Mouse (Mus musculus): ENCODE measurements around the gene Patl1. TPM values are rescaled to one million over a fixed set of nuclear protein-coding genes. Genes with fewer than 3 reads are reported as not detected.
"Not testable (repeated sequence)": the region's sequence is repeated elsewhere in the genome, so short reads cannot be mapped to it uniquely, and the experiment has no call there.

Patl1 gene
- polyA plus RNA-seq, 1 experiment = 42.2 TPM

DNA sequence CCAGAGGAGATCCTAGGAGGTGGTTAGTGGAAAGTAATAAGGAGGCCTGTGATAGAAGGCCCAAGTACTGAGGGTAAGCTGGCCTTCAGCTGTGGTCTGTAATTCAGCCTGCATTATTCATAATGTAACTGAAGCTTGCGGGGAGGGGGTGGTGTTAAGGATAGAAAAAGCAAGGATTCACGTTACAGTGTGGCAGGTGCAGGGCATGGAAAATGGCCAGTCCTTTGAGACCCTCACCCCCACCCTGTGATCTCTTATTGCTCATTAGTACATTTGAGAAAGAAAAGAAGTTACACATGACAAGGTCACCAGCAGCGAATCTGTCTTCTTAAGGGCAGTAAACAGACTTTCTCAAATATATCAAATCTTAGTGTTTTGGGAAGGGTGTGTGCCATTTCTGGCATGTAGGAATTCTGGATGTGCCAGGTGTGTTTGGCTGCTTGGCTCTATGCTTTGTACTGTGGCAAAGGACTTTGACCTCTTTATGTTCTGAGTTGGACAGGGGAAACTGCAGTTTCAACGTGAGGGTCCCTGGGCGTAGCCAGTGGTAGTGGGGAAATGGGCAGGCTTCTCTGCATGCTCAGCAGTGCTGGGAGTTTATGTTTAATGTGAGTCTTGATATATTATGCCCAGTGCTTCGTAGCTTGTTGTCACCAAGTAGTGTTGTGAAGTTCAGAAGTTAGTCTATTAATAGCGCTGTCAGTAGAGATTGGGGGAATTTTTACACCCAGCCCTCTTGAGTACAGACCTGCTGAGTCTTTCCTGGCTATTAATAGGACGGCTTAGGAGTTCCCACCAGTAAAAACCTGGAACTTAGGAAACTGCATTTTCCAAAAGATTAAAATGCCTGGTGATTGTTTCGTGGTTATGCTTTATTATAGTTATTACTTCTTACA is 57.2 kb downstream of the Patl1 start:
- Histone ChIP-seq H3K27me3 (ENCODE audit: control insufficient read depth, insufficient read depth, low read length, poor library complexity, severe bottlenecking) (no peaks in the 10 kb centered on the region), H3K36me3 (ENCODE audit: control insufficient read depth, insufficient read depth, low read length, poor library complexity, severe bottlenecking) (peaks cover 26% of the 10 kb centered on the region), H3K4me1 (ENCODE audit: control insufficient read depth, insufficient read depth, low read length) (no peaks in the 10 kb centered on the region), H3K4me3 (ENCODE audit: low read depth, low read length) (no peak overlapping the region), H3K9me3 (replicated peaks; ENCODE audit: control insufficient read depth, insufficient read depth, low read length, poor library complexity, severe bottlenecking) (no peaks in the 10 kb centered on the region), H3K27ac (ENCODE audit: insufficient read depth, low read length) (no peak overlapping the region), H3K9ac (ENCODE audit: low read depth, poor library complexity, severe bottlenecking) (no peak overlapping the region)
- no peak for TF ChIP-seq CTCF (IDR thresholded peaks at IDR 0.05; ENCODE audit: low read depth, low read length)
- no peak for TF ChIP-seq POLR2A (IDR thresholded peaks at IDR 0.05; ENCODE audit: insufficient read depth, low read length)
- no peak for TF ChIP-seq EP300 (IDR thresholded peaks at IDR 0.05; ENCODE audit: insufficient read depth, low read depth, low read length)

DNA sequence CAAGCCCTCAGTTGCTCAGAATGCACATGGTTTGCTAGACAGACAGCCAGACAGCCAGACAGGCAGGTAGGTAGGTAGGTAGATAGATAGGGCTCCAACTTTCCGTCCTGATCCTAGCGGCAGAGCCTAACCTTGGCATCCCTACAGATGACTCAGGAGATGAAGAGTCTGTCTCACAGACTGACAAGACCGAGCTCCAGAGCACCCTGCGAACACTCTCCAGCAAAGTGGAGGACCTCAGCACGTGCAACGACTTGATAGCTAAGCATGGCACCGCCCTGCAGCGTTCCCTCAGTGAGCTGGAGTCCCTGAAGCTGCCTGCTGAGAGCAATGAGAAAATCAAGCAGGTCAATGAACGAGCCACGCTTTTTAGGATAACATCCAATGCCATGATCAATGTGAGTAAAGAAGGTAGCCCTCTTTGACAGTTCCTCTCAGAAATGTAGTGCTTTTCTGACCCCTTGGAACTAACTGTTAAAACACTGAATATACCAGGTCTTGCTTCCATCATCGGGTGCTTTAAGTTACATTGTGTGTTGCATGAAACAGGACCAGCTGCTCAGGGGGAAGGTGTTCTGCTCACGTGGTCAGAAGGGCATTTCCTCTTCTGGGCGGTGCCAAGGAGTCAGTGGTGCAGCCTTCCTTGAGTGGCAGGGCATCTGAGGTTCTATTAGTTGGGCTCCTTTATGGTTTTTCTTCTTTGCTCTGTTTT is 61.5 kb downstream of the Patl1 start:
- Histone ChIP-seq H3K4me1 (ENCODE audit: control insufficient read depth, insufficient read depth, low read length) (no peaks in the 10 kb centered on the region), H3K36me3 (ENCODE audit: control insufficient read depth, insufficient read depth, low read length, poor library complexity, severe bottlenecking) (peaks cover 51% of the 10 kb centered on the region), H3K9ac (ENCODE audit: low read depth, poor library complexity, severe bottlenecking) (no peak overlapping the region), H3K27me3 (ENCODE audit: control insufficient read depth, insufficient read depth, low read length, poor library complexity, severe bottlenecking) (no peaks in the 10 kb centered on the region), H3K27ac (ENCODE audit: insufficient read depth, low read length) (no peak overlapping the region), H3K9me3 (replicated peaks; ENCODE audit: control insufficient read depth, insufficient read depth, low read length, poor library complexity, severe bottlenecking) (no peaks in the 10 kb centered on the region), H3K4me3 (ENCODE audit: low read depth, low read length) (no peak overlapping the region)
- no peak for TF ChIP-seq CTCF (IDR thresholded peaks at IDR 0.05; ENCODE audit: low read depth, low read length)
- no peak for TF ChIP-seq EP300 (IDR thresholded peaks at IDR 0.05; ENCODE audit: insufficient read depth, low read depth, low read length)

DNA sequence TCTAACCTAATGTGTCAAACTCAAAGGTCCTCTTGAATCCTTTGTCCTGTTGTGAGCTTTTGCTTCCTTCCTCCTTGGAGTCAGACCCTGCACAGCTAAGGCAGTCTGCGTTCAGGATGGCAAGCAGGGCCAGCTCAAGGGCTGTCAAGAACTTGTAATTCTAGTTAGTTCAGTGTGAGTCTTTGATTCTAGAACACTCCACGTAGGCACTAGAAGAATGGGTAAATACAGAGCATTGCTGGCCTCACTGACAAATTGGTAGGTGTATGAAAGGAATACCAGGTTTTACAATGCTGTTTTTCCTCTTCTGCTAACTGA is 62.0 kb downstream of the Patl1 start:
- no peaks in the 10 kb centered on the region for H3K27me3 ChIP-seq (ENCODE audit: control insufficient read depth, insufficient read depth, low read length, poor library complexity, severe bottlenecking)
- no peaks in the 10 kb centered on the region for H3K4me1 ChIP-seq (ENCODE audit: control insufficient read depth, insufficient read depth, low read length)
- H3K9ac ChIP-seq (ENCODE audit: low read depth, poor library complexity, severe bottlenecking) = no peak overlapping the region
- H3K4me3 ChIP-seq (ENCODE audit: low read depth, low read length) = no peak overlapping the region
- H3K27ac ChIP-seq (ENCODE audit: insufficient read depth, low read length) = no peak overlapping the region
- TF ChIP-seq CTCF (IDR thresholded peaks at IDR 0.05; ENCODE audit: low read depth, low read length) = no peak
- no peak for TF ChIP-seq POLR2A (IDR thresholded peaks at IDR 0.05; ENCODE audit: insufficient read depth, low read length)
- no peak for TF ChIP-seq EP300 (IDR thresholded peaks at IDR 0.05; ENCODE audit: insufficient read depth, low read depth, low read length)
- H3K36me3 ChIP-seq (ENCODE audit: control insufficient read depth, insufficient read depth, low read length, poor library complexity, severe bottlenecking) = peaks cover 56% of the 10 kb centered on the region
- no peaks in the 10 kb centered on the region for H3K9me3 ChIP-seq (replicated peaks; ENCODE audit: control insufficient read depth, insufficient read depth, low read length, poor library complexity, severe bottlenecking)

DNA sequence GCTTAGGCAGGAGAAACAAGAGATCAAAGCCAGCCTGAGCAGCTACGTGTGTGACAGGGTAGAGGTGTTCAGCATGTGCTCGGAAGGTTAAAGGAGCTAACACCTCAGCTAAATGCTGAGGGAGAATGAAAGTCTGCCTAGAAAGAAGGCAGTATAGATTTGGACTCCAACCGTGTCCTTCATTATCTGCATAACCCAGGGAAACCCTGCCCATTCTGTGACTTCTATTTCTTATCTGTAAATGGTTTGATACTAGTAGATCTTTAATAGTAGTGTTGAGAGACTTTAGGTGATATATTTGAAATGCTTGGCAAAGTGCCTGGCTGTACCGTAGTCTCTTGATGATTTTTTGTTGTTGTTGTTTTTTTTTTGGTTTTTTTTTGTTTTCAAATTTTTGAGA is 63.5 kb downstream of the Patl1 start:
- Histone ChIP-seq H3K4me3 (ENCODE audit: low read depth, low read length) (no peak overlapping the region), H3K27ac (ENCODE audit: insufficient read depth, low read length) (no peak overlapping the region), H3K36me3 (ENCODE audit: control insufficient read depth, insufficient read depth, low read length, poor library complexity, severe bottlenecking) (peaks cover 67% of the 10 kb centered on the region), H3K9ac (ENCODE audit: low read depth, poor library complexity, severe bottlenecking) (no peak overlapping the region), H3K9me3 (replicated peaks; ENCODE audit: control insufficient read depth, insufficient read depth, low read length, poor library complexity, severe bottlenecking) (no peaks in the 10 kb centered on the region), H3K27me3 (ENCODE audit: control insufficient read depth, insufficient read depth, low read length, poor library complexity, severe bottlenecking) (no peaks in the 10 kb centered on the region), H3K4me1 (ENCODE audit: control insufficient read depth, insufficient read depth, low read length) (no peaks in the 10 kb centered on the region)
- TF ChIP-seq POLR2A (IDR thresholded peaks at IDR 0.05; ENCODE audit: insufficient read depth, low read length) = no peak

DNA sequence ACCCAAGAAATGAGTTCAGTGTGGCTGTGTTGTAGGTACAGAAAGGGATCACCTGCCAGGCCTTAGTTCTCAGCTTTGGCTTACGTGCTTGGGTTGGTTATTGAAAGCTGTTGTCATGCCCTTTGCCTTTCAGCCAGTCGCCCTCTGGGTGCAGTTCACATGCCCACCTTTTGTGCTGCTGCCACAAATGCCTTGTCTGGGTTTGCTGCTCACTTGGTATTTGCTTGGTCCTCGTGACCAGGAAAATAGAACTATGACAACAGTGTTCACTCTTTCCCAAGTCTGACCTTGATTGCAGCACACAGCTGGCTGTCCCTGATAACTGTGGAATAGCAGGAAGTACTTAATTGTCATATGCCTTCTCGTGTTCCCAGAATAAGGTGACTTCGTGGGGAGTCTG is 65.2 kb downstream of the Patl1 start:
- H3K36me3 ChIP-seq (ENCODE audit: control insufficient read depth, insufficient read depth, low read length, poor library complexity, severe bottlenecking) = peaks cover 58% of the 10 kb centered on the region
- no peaks in the 10 kb centered on the region for H3K27me3 ChIP-seq (ENCODE audit: control insufficient read depth, insufficient read depth, low read length, poor library complexity, severe bottlenecking)
- H3K9ac ChIP-seq (ENCODE audit: low read depth, poor library complexity, severe bottlenecking) = no peak overlapping the region
- no peak overlapping the region for H3K4me3 ChIP-seq (ENCODE audit: low read depth, low read length)
- no peak for TF ChIP-seq EP300 (IDR thresholded peaks at IDR 0.05; ENCODE audit: insufficient read depth, low read depth, low read length)
- no peak for TF ChIP-seq CTCF (IDR thresholded peaks at IDR 0.05; ENCODE audit: low read depth, low read length)
- TF ChIP-seq POLR2A (IDR thresholded peaks at IDR 0.05; ENCODE audit: insufficient read depth, low read length) = no peak
- no peaks in the 10 kb centered on the region for H3K9me3 ChIP-seq (replicated peaks; ENCODE audit: control insufficient read depth, insufficient read depth, low read length, poor library complexity, severe bottlenecking)
- H3K27ac ChIP-seq (ENCODE audit: insufficient read depth, low read length) = no peak overlapping the region
- no peaks in the 10 kb centered on the region for H3K4me1 ChIP-seq (ENCODE audit: control insufficient read depth, insufficient read depth, low read length)

DNA sequence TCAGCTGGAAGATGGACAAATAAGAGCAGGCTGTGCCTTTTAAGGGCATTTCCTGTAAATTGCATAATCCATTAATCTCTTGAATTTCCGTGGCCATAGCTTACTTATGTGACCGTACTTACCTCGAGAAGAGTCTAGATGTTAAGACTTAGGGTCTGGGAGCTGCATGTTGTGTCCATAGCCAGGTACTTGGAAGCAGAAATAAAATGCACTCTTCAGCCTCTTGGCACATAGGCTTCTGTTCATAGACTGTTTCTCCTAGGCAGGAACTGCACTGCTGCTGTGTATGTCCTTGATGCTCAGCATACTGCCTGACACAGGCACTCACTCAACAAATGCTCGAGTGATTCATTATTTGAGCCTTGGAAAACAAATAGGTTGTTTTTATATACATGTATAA is 68.3 kb downstream of the Patl1 start:
- Histone ChIP-seq H3K27ac (ENCODE audit: insufficient read depth, low read length) (no peak overlapping the region), H3K36me3 (ENCODE audit: control insufficient read depth, insufficient read depth, low read length, poor library complexity, severe bottlenecking) (peaks cover 59% of the 10 kb centered on the region), H3K9me3 (replicated peaks; ENCODE audit: control insufficient read depth, insufficient read depth, low read length, poor library complexity, severe bottlenecking) (no peaks in the 10 kb centered on the region), H3K27me3 (ENCODE audit: control insufficient read depth, insufficient read depth, low read length, poor library complexity, severe bottlenecking) (no peaks in the 10 kb centered on the region), H3K4me3 (ENCODE audit: low read depth, low read length) (no peak overlapping the region), H3K4me1 (ENCODE audit: control insufficient read depth, insufficient read depth, low read length) (no peaks in the 10 kb centered on the region), H3K9ac (ENCODE audit: low read depth, poor library complexity, severe bottlenecking) (no peak overlapping the region)
- TF ChIP-seq POLR2A (IDR thresholded peaks at IDR 0.05; ENCODE audit: insufficient read depth, low read length) = no peak
- no peak for TF ChIP-seq CTCF (IDR thresholded peaks at IDR 0.05; ENCODE audit: low read depth, low read length)
- TF ChIP-seq EP300 (IDR thresholded peaks at IDR 0.05; ENCODE audit: insufficient read depth, low read depth, low read length) = no peak

DNA sequence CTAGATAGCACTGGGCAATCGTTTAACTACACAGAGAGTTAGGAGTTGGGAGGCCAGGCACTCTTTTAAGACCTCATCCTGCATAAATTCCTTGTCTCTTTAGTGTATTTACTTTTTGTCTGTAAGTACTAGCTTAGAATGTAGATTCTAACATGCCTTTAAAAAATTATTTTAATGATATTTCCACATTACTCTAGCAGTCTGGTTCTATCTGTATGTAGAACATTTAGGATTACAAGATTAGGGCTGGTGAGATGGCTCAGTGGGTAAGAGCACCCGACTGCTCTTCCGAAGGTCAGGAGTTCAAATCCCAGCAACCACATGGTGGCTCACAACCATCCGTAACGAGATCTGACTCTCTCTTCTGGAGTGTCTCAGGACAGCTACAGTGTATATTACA is 72.4 kb downstream of the Patl1 start:
- H3K36me3 ChIP-seq (ENCODE audit: control insufficient read depth, insufficient read depth, low read length, poor library complexity, severe bottlenecking) = peaks cover 44% of the 10 kb centered on the region

More for the DNA sequence above, 72.4 kb downstream of the Patl1 start:
- H3K4me3 ChIP-seq (ENCODE audit: low read depth, low read length); H3K9ac ChIP-seq (ENCODE audit: low read depth, poor library complexity, severe bottlenecking); H3K4me1 ChIP-seq (ENCODE audit: control insufficient read depth, insufficient read depth, low read length); H3K9me3 ChIP-seq (replicated peaks; ENCODE audit: control insufficient read depth, insufficient read depth, low read length, poor library complexity, severe bottlenecking); H3K27me3 ChIP-seq (ENCODE audit: control insufficient read depth, insufficient read depth, low read length, poor library complexity, severe bottlenecking); H3K27ac ChIP-seq (ENCODE audit: insufficient read depth, low read length): not testable (repeated sequence)
